Mouse (Mus musculus) small intestine, adult 2 months (tissue): Measurements from ENCODE around the gene Synj2. TPM values are rescaled to one million over a fixed set of nuclear protein-coding genes. Genes with fewer than 3 reads are reported as not detected.

ENCODE experiments used
- H3K27ac ChIP-seq: fragments of 200-500 bp; 2 replicates; pipeline ENCODE4 v1.5.1; 2012; ENCODE audit warnings: low read depth, low read length, control low read depth, inconsistent platforms; ENCODE audit not compliant: insufficient read depth
- H3K27me3 ChIP-seq: fragments of 200-500 bp; 2 replicates; pipeline ENCODE4 v1.6.1; 2012; ENCODE audit warnings: mild to moderate bottlenecking, moderate library complexity, low read length, inconsistent platforms; ENCODE audit not compliant: control insufficient read depth, insufficient read depth
- H3K36me3 ChIP-seq: fragments of 200-500 bp; 2 replicates; pipeline ENCODE4 v1.6.1; 2012; ENCODE audit warnings: mild to moderate bottlenecking, low read length, control low read depth, inconsistent platforms; ENCODE audit not compliant: control insufficient read depth, insufficient read depth
- H3K4me1 ChIP-seq: fragments of 200-500 bp; 2 replicates; pipeline ENCODE4 v1.6.1; 2012; ENCODE audit warnings: low read length, inconsistent platforms, mixed read lengths; ENCODE audit not compliant: control insufficient read depth, insufficient read depth, insufficient read length
- H3K4me3 ChIP-seq: fragments of 200-500 bp; 2 replicates; pipeline ENCODE4 v1.5.1; 2012; ENCODE audit warnings: low read depth, mild to moderate bottlenecking, control low read depth, inconsistent platforms, low read length, moderate library complexity
- CTCF ChIP-seq: fragments of 200-500 bp; IDR thresholded peaks from 2 replicates; pipeline ENCODE4 v1.5.1; 2012; ENCODE audit warnings: low read depth, mild to moderate bottlenecking, control low read depth, inconsistent platforms, low read length, moderate library complexity, mixed read lengths; ENCODE audit not compliant: insufficient replicate concordance, insufficient read length; ENCODE audit errors: extremely low read depth
- POLR2A ChIP-seq: fragments of 200-500 bp; IDR thresholded peaks from 2 replicates; pipeline ENCODE4 v1.6.1; 2012; ENCODE audit warnings: low read depth, mild to moderate bottlenecking, control low read depth, inconsistent platforms, low read length, moderate library complexity
- WGBS: fragments of 180-500 bp; shearing (Covaris S2); methylation state at CpG from one replicate; pipeline ENCODE4 v1.1.7; 2018; 5-methylcytosine and 5-hydroxymethylcytosine counted together
- polyA plus RNA-seq: library from polyadenylated mRNA; depleted of rRNA; stranded (reverse); fragments of >200 nt; gene quantifications from 2 replicates; pipeline ENCODE4 v1.2.3, GENCODE M21; 2012

Gene Synj2
- polyA plus RNA-seq, 1 experiment: 3.1 TPM

DNA sequence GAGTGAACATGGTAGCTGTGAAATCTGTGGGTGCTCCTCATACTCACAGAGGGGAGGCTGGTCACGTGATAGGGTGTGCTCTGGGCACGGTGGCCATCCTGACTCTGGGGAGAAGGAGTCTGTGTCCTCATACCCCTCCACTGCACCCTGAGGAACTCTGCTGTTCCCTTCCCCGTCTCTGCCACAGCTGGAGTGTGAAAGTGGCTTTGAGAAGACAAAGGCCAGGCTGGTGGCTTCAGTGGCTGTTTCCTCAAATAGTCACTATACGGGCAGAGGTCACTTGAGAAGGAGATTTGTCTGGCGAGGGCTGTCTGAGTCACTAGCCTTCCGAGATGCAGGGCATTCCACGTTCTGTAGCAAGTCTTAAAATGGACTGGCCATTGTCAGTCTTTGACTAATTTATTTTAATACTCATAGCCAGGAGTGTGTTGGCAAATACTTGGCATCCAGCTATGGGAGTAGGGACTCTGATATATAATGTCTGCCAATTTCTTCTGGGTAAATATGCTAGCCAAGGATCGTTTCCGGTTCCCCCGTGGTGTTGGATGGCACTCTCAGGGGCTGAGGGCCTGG is 37.5 kb downstream of the Synj2 start:
- Histone ChIP-seq H3K27ac (peak overlapping the region; percentile 25; the same call in 1 of the 2 replicates), H3K27me3 (no peaks in the 10 kb centered on the region), H3K4me3 (no peak overlapping the region), H3K4me1 (peaks cover 29% of the 10 kb centered on the region), H3K36me3 (no peaks in the 10 kb centered on the region)
- 24% methylated on average over 10 of the region's 10 CpGs for WGBS
- no peak for TF ChIP-seq CTCF
- no peak for TF ChIP-seq POLR2A

DNA sequence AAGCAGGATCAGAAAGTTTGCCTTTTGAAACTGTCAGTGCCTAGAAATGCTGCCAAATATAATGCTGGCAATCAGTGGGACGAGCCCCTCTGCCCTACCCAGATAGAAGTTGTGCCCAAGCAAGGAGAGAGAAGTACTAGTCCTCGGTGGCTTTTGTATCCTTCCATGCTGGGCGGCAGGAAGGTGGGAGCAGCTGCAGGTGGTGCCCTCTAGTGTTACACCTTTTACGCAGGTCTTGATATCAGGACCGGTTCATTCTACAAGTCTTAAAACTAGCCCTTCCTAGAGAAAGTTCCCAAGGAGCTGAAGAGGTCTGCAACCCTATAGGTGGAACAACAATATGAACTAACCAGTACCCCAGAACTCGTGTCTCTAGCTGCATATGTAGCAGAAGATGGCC is 39.8 kb downstream of the Synj2 start:
- H3K4me3 ChIP-seq: no peak overlapping the region
- H3K36me3 ChIP-seq: no peaks in the 10 kb centered on the region
- no peak overlapping the region for H3K27ac ChIP-seq
- H3K4me1 ChIP-seq: peaks cover 20% of the 10 kb centered on the region
- no peak for TF ChIP-seq POLR2A
- TF ChIP-seq CTCF: peak; percentile 45; the same call in 1 of the 2 replicates
- 37% methylated on average over 6 of the region's 6 CpGs for WGBS
- H3K27me3 ChIP-seq: no peaks in the 10 kb centered on the region

- H3K4me3 ChIP-seq: no peak overlapping the region
- no peak overlapping the region for H3K27ac ChIP-seq
- TF ChIP-seq CTCF (no peak), POLR2A (no peak)
- no peaks in the 10 kb centered on the region for H3K27me3 ChIP-seq
- 84% methylated on average over 6 of the region's 6 CpGs for WGBS
- H3K4me1 ChIP-seq: peaks cover 6% of the 10 kb centered on the region
- H3K36me3 ChIP-seq: no peaks in the 10 kb centered on the region
These were observed 42.1 kb downstream of the Synj2 start for GRCm38 (mm10) chr17:5983150-5983549.

GRCm38 (mm10) chr17:5983901-5984300 is 42.8 kb downstream of the Synj2 start:
- no peaks in the 10 kb centered on the region for H3K27me3 ChIP-seq
- peaks cover under 1% of the 10 kb centered on the region; the same call in 1 of the 2 replicates for H3K4me1 ChIP-seq
- 91% methylated on average over 6 of the region's 6 CpGs for WGBS
- TF ChIP-seq POLR2A (no peak), CTCF (no peak)
- H3K27ac ChIP-seq: no peak overlapping the region
- H3K36me3 ChIP-seq: no peaks in the 10 kb centered on the region
- H3K4me3 ChIP-seq: no peak overlapping the region

DNA sequence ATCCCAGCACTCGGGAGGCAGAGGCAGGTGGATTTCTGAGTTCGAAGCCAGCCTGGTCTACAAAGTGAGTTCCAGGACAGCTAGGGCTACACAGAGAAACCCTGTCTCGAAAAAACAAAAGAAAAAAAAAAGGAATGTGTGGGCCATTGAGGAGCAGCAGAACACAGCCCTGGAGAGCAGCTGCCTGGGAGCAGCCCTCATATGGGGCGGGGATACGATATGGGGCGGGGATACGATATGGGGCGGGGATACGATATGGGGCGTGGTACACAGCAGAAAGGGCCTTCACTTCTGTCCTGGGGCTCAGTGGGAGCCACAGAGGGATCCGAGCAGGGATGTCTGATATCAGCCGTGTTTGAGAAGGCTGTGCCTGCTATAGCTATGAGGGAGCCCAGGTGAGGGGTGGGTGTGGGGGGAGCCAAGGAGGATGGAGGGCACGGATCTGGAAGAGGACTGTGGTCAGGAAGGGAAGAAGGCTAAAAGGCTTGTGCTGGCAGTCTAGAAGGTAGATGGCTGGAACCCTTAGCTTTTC is 43.7 kb downstream of the Synj2 start:
- no peaks in the 10 kb centered on the region for H3K27me3 ChIP-seq
- no peak overlapping the region for H3K4me3 ChIP-seq
- WGBS: 64% methylated on average over 13 of the region's 13 CpGs
- no peaks in the 10 kb centered on the region for H3K36me3 ChIP-seq
- H3K4me1 ChIP-seq: no peaks in the 10 kb centered on the region
- no peak for TF ChIP-seq POLR2A
- TF ChIP-seq CTCF: no peak
- no peak overlapping the region for H3K27ac ChIP-seq

- 77% methylated on average over 1 of the region's 1 CpGs for WGBS
- TF ChIP-seq POLR2A (no peak), CTCF (no peak)
- no peak overlapping the region for H3K27ac ChIP-seq
- H3K36me3 ChIP-seq: no peaks in the 10 kb centered on the region
- H3K4me1 ChIP-seq: no peaks in the 10 kb centered on the region
- no peaks in the 10 kb centered on the region for H3K27me3 ChIP-seq
- no peak overlapping the region for H3K4me3 ChIP-seq
These were observed 44.2 kb downstream of the Synj2 start for GRCm38 (mm10) chr17:5985271-5985670.

DNA sequence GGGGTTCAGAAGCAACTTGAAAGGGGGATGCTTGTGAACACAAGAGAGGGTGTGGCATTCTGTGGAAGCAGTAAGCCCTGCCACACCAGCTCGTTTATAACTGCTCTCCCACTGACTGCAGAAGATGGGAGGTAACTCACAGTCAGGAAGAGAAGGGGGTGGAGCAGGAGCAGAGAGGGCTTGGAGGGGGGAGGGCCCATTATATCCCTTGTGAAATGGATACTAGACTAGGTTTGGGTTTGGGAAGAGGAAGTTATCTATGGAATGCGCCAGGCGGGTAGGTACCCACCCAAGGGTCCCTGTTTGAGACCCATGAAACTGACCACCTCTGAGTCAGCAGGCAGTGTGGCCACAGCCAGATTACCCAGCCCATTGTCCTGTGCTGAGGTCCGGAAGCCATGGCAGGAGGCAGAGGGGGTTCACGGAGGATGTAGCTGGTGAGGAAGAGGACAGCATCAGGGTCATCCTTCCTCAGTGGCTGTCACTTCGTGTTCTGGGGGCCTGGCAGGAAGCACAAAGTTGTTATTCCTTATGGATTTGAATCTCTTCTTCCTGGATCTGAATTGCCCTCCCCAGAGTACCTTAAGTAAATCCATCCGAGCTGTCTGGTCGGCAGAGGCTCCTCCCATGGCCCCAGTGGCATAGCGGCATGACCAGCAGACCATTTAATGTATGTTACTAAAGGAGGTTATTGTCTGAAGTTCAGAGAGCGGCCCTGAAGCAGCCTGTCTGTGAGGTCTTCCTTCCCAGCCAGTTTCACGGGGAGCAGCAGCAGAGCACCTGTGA is 46.4 kb downstream of the Synj2 start:
- H3K4me3 ChIP-seq: no peak overlapping the region
- no peaks in the 10 kb centered on the region for H3K36me3 ChIP-seq
- TF ChIP-seq CTCF (no peak), POLR2A (no peak)
- H3K27ac ChIP-seq: no peak overlapping the region
- no peaks in the 10 kb centered on the region for H3K27me3 ChIP-seq
- H3K4me1 ChIP-seq: no peaks in the 10 kb centered on the region
- WGBS: 65% methylated on average over 11 of the region's 11 CpGs
